Mouse (Mus musculus): ENCODE results near the gene Apol9b.
"Not testable (repeated sequence)": the region's sequence is repeated elsewhere in the genome, so short reads cannot be mapped to it uniquely, and the experiment has no call there.

DNA sequence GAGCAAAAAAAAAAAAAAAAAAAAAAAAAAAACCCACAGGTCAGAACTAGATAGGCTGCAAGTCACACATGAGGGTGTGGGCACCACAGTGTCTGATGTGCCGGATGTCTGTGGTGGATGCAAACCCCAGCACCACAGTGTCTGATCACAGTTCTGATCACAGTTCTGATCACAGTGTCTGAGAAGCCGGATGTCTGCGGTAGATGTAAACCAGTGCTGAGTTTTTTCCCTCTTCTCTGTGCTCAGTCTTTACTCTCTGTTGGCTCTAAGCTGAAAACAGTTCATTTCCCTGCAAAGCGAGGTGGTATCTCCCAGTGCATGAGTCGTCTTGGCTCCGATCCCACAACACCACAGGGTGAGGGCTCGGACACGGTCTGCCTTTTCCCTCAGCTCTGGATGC is 4.5 kb downstream of the Apol9b start:
- TF ChIP-seq CTCF, EP300 (IDR thresholded peaks at IDR 0.05; ENCODE audit: low read depth): not testable (repeated sequence)

Measured in heart, postnatal 0 days (tissue).